Mouse (Mus musculus): ENCODE results near the gene Gfpt1.
"Not testable (repeated sequence)": the region's sequence is repeated elsewhere in the genome, so short reads cannot be mapped to it uniquely, and the experiment has no call there.

- TF ChIP-seq CTCF (IDR thresholded peaks at IDR 0.05; ENCODE audit: low read depth, low read length); POLR2A (IDR thresholded peaks at IDR 0.05; ENCODE audit: insufficient read depth, low read length); EP300 (IDR thresholded peaks at IDR 0.05; ENCODE audit: insufficient read depth, low read depth, low read length): not testable (repeated sequence)
These were observed 11.3 kb upstream of the Gfpt1 start for GRCm38 (mm10) chr6:87031310-87031709.
